In genomic region chr13:28951691-28952575, GRCm38 (mm10) we compare ENCODE assay signal across 8 mouse cellular contexts. TPM values are rescaled to one million over a fixed set of nuclear protein-coding genes. Genes with fewer than 3 reads are reported as not detected.
DNase-seq lines count a peak whose midpoint lies in the region; ATAC-seq lines count a peak whose summit lies in the region.

No protein-coding gene starts in this region.

- H3K9me3 ChIP-seq in embryonic facial prominence, embryonic 15.5 days (replicated peaks): no peaks in the 10 kb centered on the region
- H3K9me3 ChIP-seq in midbrain, embryonic 12.5 days: no peaks in the 10 kb centered on the region
- H3K9me3 ChIP-seq in stomach, embryonic 15.5 days: no peaks in the 10 kb centered on the region

- H3K27ac ChIP-seq in embryonic facial prominence, embryonic 15.5 days (replicated peaks): peak overlapping the region; percentile 98
- peak overlapping the region; percentile 100 for H3K27ac ChIP-seq in midbrain, embryonic 12.5 days (replicated peaks)
- H3K27ac ChIP-seq in stomach, embryonic 15.5 days: peak overlapping the region; percentile 99

- intact Hi-C loops in heart, postnatal 36 days (cut with DNase I): loop anchor here (1.0 to 10.0 kb wide), 6 partner anchors 110 to 1033 kb away; partner anchors contain the start of gene E2f3

- WGBS in embryonic facial prominence, embryonic 15.5 days: under 1% methylated on average over 84 of the region's 92 CpGs
- WGBS in midbrain, embryonic 12.5 days: under 1% methylated on average over 85 of the region's 92 CpGs
- under 1% methylated on average over 79 of the region's 92 CpGs for WGBS in stomach, embryonic 15.5 days

- peak overlapping the region; percentile 58 for H3K4me2 ChIP-seq in embryonic facial prominence, embryonic 15.5 days (replicated peaks)
- peak overlapping the region; percentile 52 for H3K4me2 ChIP-seq in midbrain, embryonic 12.5 days (replicated peaks)
- H3K4me2 ChIP-seq in stomach, embryonic 15.5 days: peak overlapping the region; percentile 58

- no peaks in the 10 kb centered on the region for H3K36me3 ChIP-seq in embryonic facial prominence, embryonic 15.5 days
- H3K36me3 ChIP-seq in midbrain, embryonic 12.5 days: peaks cover 4% of the 10 kb centered on the region; the same call in 1 of the 2 replicates
- no peaks in the 10 kb centered on the region for H3K36me3 ChIP-seq in stomach, embryonic 15.5 days

- peak; percentile 35 for DNase-seq in embryo, embryonic 10 days (ENCODE audit: low spot score)
- no peak for DNase-seq in embryo, embryonic 10.5 days (ENCODE audit: low spot score)
- DNase-seq in adrenal gland, postnatal 14 days: peak; percentile 60
- peak; percentile 48 to 65 for DNase-seq in heart, postnatal 36 days
- peak; percentile 26 to 27 for DNase-seq in layer of hippocampus, postnatal 36 days

- H3K27me3 ChIP-seq in embryonic facial prominence, embryonic 15.5 days: no peaks in the 10 kb centered on the region
- H3K27me3 ChIP-seq in midbrain, embryonic 12.5 days: no peaks in the 10 kb centered on the region
- no peaks in the 10 kb centered on the region for H3K27me3 ChIP-seq in stomach, embryonic 15.5 days (replicated peaks)

- H3K4me1 ChIP-seq in embryonic facial prominence, embryonic 15.5 days: peaks cover 16% of the 10 kb centered on the region
- peaks cover 23% of the 10 kb centered on the region for H3K4me1 ChIP-seq in midbrain, embryonic 12.5 days
- peaks cover 11% of the 10 kb centered on the region for H3K4me1 ChIP-seq in stomach, embryonic 15.5 days

- ATAC-seq in embryonic facial prominence, embryonic 15.5 days (ENCODE audit: insufficient number of reproducible peaks, low FRiP score, low TSS enrichment, low read depth): no peak
- no peak for ATAC-seq in midbrain, embryonic 12.5 days (ENCODE audit: low FRiP score, low read depth)
- no peak for ATAC-seq in stomach, embryonic 15.5 days (ENCODE audit: insufficient read depth, low FRiP score, low read depth)

- H3K9ac ChIP-seq in embryonic facial prominence, embryonic 15.5 days: peak overlapping the region; percentile 97
- peak overlapping the region; percentile 100 for H3K9ac ChIP-seq in midbrain, embryonic 12.5 days (replicated peaks)
- H3K9ac ChIP-seq in stomach, embryonic 15.5 days: peak overlapping the region; percentile 86

- H3K4me3 ChIP-seq in embryonic facial prominence, embryonic 15.5 days (replicated peaks): peak overlapping the region; percentile 89
- H3K4me3 ChIP-seq in midbrain, embryonic 12.5 days: peak overlapping the region; percentile 95
- H3K4me3 ChIP-seq in stomach, embryonic 15.5 days (replicated peaks): peak overlapping the region; percentile 78

RNA-seq across cellular contexts. Expression of gene Sox4, which starts 1.6 kb away (rescaled TPM):
- total RNA-seq in adrenal gland, postnatal 14 days (2021): 27.6 and 28.0 TPM in 2 replicates
- 56.7 and 58.5 TPM in 2 replicates for polyA plus RNA-seq in embryonic facial prominence, embryonic 15.5 days (2015; fragmentation: Nextera tagmentation; extraction: Ambion mirVana)
- total RNA-seq in heart, postnatal 36 days (2021): 10 to 100 TPM; 21.7 to 29.0 TPM
- total RNA-seq in layer of hippocampus, postnatal 36 days (2021): 10 to 100 TPM; 23.7 to 25.0 TPM
- 263 and 303 TPM in 2 replicates for polyA plus RNA-seq in midbrain, embryonic 12.5 days (2016; fragmentation: Nextera tagmentation; extraction: Ambion mirVana)
- 45.3 and 49.1 TPM in 2 replicates for polyA plus RNA-seq in stomach, embryonic 15.5 days (2015; fragmentation: Nextera tagmentation; extraction: Ambion mirVana)
